Mouse (Mus musculus): ENCODE measurements around the gene Hephl1. TPM values are rescaled to one million over a fixed set of nuclear protein-coding genes. Genes with fewer than 3 reads are reported as not detected.
"Not testable (repeated sequence)": the region's sequence is repeated elsewhere in the genome, so short reads cannot be mapped to it uniquely, and the experiment has no call there.

Hephl1 gene
- not detected for total RNA-seq (2021)

DNA sequence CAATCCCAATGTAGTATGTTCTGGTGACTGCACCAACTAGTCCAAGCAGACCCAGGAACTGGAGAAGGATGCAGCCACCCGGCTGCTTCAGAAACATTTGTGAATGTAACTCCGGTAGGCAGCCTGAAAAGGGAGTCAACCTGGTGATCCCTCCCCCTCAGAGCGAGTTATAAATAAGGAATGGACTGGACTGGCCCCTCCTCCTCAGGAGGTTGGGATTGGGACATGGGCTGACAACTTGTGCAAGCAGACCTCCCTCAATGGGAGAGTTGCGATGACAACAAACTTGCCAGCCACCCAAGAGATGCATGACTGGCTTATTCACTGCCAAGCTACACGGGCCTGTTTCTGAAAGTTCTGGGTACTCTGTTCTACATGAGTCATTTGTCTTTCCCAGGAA, at the start of gene Hephl1:
Gene Hephl1 (minus strand): TSS at position 101 of the 400 bp plus-strand sequence.
- intact Hi-C loops (cut with DNase I): no loop called here
- DNase-seq (ENCODE audit: low spot score in 2 of 2): no peak

GRCm38 (mm10) chr9:15149246-15149926, 37.5 kb upstream of the Hephl1 start:
- intact Hi-C loops (cut with DNase I): no loop called here
- no peak for DNase-seq (ENCODE audit: low spot score in 2 of 2)

GRCm38 (mm10) chr9:15140546-15140945, 28.6 kb upstream of the Hephl1 start:
- no peak for DNase-seq (ENCODE audit: low spot score in 2 of 2)
- intact Hi-C loops (cut with DNase I): no loop called here

DNA sequence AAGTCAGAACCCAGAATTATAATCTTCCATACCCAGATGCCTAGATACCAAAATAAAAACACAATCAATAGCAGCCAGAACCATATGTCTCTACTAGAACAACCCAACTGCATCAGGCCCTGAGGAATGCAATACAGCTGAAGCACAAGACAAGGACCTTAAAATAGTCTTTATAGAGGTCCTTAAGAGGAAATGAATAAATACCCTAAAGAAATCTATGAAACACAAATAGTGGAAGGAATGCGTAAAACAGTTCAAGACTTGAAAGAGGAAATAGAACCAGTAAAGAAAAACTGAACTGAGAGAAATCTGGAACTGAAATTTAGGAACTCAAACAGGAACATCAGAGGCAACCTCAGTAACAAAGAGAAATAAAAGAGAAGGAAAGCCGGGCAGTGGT, 14.0 kb upstream of the Hephl1 start:
- no peak for DNase-seq (ENCODE audit: low spot score in 2 of 2)
- intact Hi-C loops (cut with DNase I): no loop called here

DNA sequence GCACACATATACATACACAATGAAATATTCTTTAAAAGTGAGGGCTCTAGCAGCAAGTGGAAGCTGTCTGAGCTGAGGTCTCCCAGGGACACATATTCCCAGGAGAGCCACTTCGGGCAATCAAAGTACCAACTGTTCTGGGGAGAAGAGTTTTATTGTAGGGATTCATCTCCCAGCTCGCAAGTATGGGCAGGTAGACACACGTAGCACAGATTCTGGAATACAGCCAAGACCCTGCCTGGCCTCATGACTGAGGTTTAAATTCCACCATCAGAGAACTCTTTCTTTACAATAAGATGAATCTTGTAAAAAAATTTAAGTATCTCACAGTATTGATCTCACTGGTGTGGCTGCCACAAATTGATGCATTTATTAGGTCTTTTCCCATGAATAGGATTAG, 10.5 kb upstream of the Hephl1 start:
- no peak for DNase-seq (ENCODE audit: low spot score in 2 of 2)
- intact Hi-C loops (cut with DNase I): no loop called here

- DNase-seq (ENCODE audit: low spot score in 2 of 2): peak in 1 of 2 experiments; percentile 5
- intact Hi-C loops (cut with DNase I): no loop called here
Observed at GRCm38 (mm10) chr9:15120841-15121358, 9.0 kb upstream of the Hephl1 start.

DNA sequence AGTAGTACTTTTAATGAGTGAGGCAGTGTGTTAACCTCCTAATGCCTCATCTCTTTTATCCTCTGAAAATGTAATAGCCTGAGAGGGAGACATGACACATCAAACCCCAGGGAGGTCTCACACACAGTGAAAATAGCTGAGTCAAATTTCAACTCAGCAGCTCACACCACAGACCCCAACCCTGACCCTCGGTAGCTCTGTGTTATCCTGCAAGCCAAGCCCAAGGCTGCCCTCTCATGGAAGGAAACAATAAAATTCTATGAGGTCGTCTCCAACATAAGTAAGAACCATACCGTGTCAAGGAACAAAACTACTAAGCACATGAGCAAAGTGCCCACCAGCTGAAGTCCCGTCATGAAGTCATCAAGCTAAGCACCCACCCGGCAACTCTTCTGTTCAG, 8.3 kb upstream of the Hephl1 start:
- no peak for DNase-seq (ENCODE audit: low spot score in 2 of 2)
- intact Hi-C loops (cut with DNase I): no loop called here

GRCm38 (mm10) chr9:15119515-15119914, 7.6 kb upstream of the Hephl1 start:
- intact Hi-C loops (cut with DNase I): no loop called here
- DNase-seq (ENCODE audit: low spot score in 2 of 2): no peak

- no peak for DNase-seq (ENCODE audit: low spot score in 2 of 2)
- intact Hi-C loops (cut with DNase I): no loop called here
Observed at GRCm38 (mm10) chr9:15116165-15116564, 4.3 kb upstream of the Hephl1 start.

DNA sequence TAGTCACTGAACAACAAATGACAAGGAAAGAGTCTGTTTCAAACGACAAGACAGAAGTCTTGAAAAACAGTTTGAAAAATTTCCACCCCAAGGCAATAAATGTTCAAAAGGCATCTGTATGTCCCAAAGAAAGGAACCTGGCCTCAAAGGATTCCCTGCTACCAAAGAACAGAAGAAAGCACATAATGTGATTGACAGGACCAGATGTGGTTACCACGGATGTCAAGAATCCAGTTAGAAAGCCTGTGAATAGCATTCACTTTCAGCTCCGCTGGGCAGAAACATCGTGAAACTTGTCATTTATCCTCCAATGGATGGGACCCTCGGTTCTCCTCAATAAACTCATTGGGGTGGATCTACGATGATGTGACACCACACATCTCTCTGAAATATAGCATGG, 2.2 kb upstream of the Hephl1 start:
- DNase-seq (ENCODE audit: low spot score in 2 of 2): no peak
- intact Hi-C loops (cut with DNase I): no loop called here

DNA sequence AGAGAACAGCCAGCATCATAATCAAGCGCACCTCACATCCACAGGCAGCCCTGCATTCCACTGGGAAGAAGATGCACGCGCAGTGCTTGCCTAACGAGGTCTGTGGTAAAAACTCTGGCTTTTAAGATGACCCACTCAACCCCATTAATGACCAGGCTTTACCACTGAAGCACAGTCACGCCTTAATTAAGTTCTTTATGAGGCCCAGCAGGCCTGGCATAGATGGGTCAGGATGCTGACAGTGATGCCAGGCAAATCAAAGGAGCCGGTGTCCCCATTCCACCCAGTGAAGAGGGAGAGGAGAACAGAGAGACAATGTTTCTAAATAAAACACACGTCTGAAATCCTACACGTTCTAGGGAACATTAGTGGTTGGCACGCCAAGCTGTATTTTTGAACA, 3.8 kb downstream of the Hephl1 start:
- intact Hi-C loops (cut with DNase I): no loop called here
- no peak for DNase-seq (ENCODE audit: low spot score in 2 of 2)

- DNase-seq (ENCODE audit: low spot score in 2 of 2): no peak
- intact Hi-C loops (cut with DNase I): no loop called here
Observed at GRCm38 (mm10) chr9:15105136-15105535, 6.8 kb downstream of the Hephl1 start.

DNA sequence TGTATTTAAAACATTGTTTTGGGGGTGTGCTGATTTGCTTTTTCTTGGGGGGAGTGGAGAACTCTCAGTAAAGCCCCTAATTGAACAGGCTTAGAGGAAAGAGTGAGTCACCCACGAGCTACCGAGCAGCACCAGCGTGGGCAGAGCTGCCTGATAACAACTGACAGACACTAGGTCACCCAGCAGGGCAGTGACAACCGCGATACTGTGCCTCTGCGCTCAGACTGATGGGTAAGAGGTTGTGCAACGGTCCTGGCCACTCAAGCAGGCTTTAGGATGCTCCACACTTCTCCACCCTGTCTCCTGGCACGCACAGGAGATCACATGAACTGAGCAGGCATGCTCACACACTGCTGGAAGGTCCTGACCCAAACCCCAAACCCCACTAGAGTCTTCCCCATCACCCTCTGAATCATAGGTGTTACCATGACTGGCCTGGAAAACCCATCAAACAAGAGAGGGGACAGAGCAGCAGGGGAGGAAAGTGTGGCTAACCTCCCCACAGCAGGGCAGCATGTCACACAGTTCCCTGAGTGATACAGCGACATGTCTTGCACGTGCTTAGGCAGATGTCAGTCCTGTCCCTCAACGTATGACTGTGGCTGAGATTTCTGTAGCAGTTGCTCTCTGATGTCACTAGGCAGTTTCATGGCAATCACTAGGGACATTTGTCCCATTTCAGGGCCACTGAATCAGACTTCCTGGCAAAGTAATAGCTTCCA, 8.2 kb downstream of the Hephl1 start:
- DNase-seq (ENCODE audit: low spot score in 2 of 2): no peak
- intact Hi-C loops (cut with DNase I): no loop called here

- intact Hi-C loops (cut with DNase I): no loop called here
- no peak for DNase-seq (ENCODE audit: low spot score in 2 of 2)
Observed at GRCm38 (mm10) chr9:15101531-15102161, 10.3 kb downstream of the Hephl1 start.

GRCm38 (mm10) chr9:15098421-15098820, 13.5 kb downstream of the Hephl1 start:
- intact Hi-C loops (cut with DNase I); DNase-seq (ENCODE audit: low spot score in 2 of 2): not testable (repeated sequence)

DNA sequence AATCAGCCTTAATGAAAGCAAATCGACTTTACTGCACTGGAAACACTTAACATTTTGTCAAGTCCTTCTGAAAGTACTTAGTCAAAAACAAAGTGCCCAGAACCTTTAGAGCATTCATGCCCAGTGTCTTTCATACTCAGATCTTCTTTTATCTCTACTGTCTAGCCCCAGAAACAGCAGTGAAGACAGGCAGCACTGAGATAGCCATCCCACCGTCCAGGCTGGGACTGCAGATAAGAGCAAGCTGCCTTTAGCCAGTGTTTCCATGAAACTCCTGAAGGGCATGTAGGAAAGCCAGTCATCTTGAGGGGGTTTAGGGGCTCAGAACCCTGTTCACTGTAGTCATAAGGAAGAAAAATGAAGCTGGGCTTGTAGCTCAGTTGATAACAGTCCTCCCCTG, 14.7 kb downstream of the Hephl1 start:
- DNase-seq (ENCODE audit: low spot score in 2 of 2): no peak
- intact Hi-C loops (cut with DNase I): no loop called here

- intact Hi-C loops (cut with DNase I): no loop called here
- no peak for DNase-seq (ENCODE audit: low spot score in 2 of 2)
Observed at GRCm38 (mm10) chr9:15096161-15096560, 15.7 kb downstream of the Hephl1 start.

GRCm38 (mm10) chr9:15095206-15095605, 16.7 kb downstream of the Hephl1 start:
- intact Hi-C loops (cut with DNase I): no loop called here
- DNase-seq (ENCODE audit: low spot score in 2 of 2): no peak

- peak in 1 of 2 experiments; percentile 54 for DNase-seq (ENCODE audit: low spot score in 2 of 2)
- intact Hi-C loops (cut with DNase I): no loop called here
Observed at GRCm38 (mm10) chr9:15068686-15069295, 43.1 kb downstream of the Hephl1 start.

DNA sequence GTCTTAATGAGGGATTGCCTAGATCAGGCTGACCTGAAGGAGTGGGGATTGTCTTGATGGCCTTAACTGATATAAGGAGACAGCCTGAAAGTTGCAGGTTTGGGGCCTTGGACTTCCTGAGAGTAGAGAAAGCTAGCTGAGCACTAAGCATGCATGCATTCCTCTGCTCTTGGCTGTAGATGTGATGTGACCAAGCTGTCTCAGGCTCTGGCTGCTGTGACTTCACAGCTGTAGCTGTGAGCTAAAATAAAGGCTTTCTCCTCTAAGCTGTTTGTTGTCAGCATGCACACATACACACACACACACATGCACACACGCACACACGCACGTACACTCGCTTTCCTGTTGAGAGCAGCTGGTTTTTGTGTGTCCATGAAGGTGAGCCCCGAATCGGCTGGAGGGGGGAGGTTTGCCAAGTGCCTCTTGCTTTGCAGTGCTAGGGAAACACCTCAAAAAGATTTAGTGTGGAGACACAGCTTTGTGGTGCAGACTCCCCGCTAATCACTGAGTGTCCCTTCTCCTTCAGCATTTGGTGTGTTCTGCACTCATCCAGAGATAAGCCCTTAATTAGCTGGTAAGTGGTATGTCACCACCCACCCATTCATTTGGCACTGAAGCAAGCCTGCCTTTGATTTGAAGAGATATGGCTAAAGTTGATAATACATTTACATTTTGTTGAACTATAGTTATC, 43.8 kb downstream of the Hephl1 start:
- intact Hi-C loops (cut with DNase I): no loop called here
- peak in 1 of 2 experiments; percentile 21 for DNase-seq (ENCODE audit: low spot score in 2 of 2)

Measured in left cerebral cortex, postnatal 25 days (tissue).